Mouse (Mus musculus) heart, adult 2 months (tissue): ENCODE measurements around the gene Ephb2. TPM values are rescaled to one million over a fixed set of nuclear protein-coding genes. Genes with fewer than 3 reads are reported as not detected.

Experiments used
- DNase-seq, 2 experiments: peaks; one replicate each; pipeline ENCODE4 v3.0.0; 2021
- H3K27ac ChIP-seq: fragments of 200-600 bp; 2 replicates; pipeline ENCODE4 v1.8.1; 2022
- H3K27me3 ChIP-seq: fragments of 200-500 bp; 2 replicates; pipeline ENCODE4 v1.6.1; 2012; ENCODE audit warnings: mild to moderate bottlenecking, low read length, inconsistent platforms, mixed read lengths; ENCODE audit not compliant: control insufficient read depth, insufficient read depth
- H3K36me3 ChIP-seq: fragments of 200-500 bp; 2 replicates; pipeline ENCODE4 v1.6.1; 2012; ENCODE audit warnings: low read length, inconsistent platforms; ENCODE audit not compliant: control insufficient read depth, insufficient read depth
- H3K4me1 ChIP-seq: fragments of 200-500 bp; 2 replicates; pipeline ENCODE4 v1.6.1; 2011; ENCODE audit warnings: low read length; ENCODE audit not compliant: control insufficient read depth, insufficient read depth
- H3K4me3 ChIP-seq: fragments of 200-600 bp; 2 replicates; pipeline ENCODE4 v1.8.1; 2022
- H3K79me2 ChIP-seq: fragments of 200-500 bp; replicated peaks from 2 replicates; pipeline ENCODE4 v1.6.1; 2012; ENCODE audit warnings: mild to moderate bottlenecking, inconsistent platforms, low read length, moderate library complexity, mixed read lengths; ENCODE audit not compliant: control insufficient read depth, insufficient read depth
- H3K9ac ChIP-seq: fragments of 200-500 bp; 2 replicates; pipeline ENCODE4 v1.6.1; 2012; ENCODE audit warnings: low read depth, mild to moderate bottlenecking, control low read depth, inconsistent platforms, low read length, mixed read lengths
- CTCF ChIP-seq: fragments of 200-600 bp; IDR thresholded peaks from 2 replicates; pipeline ENCODE4 v1.8.1; 2022; ENCODE audit warnings: antibody characterized with exemption, mild to moderate bottlenecking, moderate library complexity
- EP300 ChIP-seq: fragments of 200-500 bp; IDR thresholded peaks from 2 replicates; pipeline ENCODE4 v1.6.1; 2011; ENCODE audit warnings: low read depth, low read length, control low read depth; ENCODE audit not compliant: insufficient read depth
- POLR2A ChIP-seq: fragments of 200-500 bp; IDR thresholded peaks from 2 replicates; pipeline ENCODE4 v1.6.1; 2011; ENCODE audit warnings: mild to moderate bottlenecking, low read depth, low read length, control low read depth; ENCODE audit not compliant: insufficient read depth
- WGBS: fragments of 180-500 bp; shearing (Covaris S2); methylation state at CpG from one replicate; pipeline ENCODE4 v1.1.7; 2018; 5-methylcytosine and 5-hydroxymethylcytosine counted together
- intact Hi-C: fragments of 180-260 bp; cut with DNase I; formaldehyde crosslinking; loops from one replicate; pipeline ENCODE4 v1.15.1; 2025
- polyA plus RNA-seq: library from polyadenylated mRNA; depleted of rRNA; stranded (reverse); fragments of >200 nt; gene quantifications from 2 replicates; pipeline ENCODE4 v1.2.3, GENCODE M21; 2012
- total RNA-seq, 2 experiments: library from RNA; stranded (reverse); gene quantifications; 2 replicates each; pipeline ENCODE4 v1.2.3; 2021

Ephb2 gene
- total and polyA plus RNA-seq, 3 experiments: 0.73 to 0.96 (median 0.77) TPM

DNA sequence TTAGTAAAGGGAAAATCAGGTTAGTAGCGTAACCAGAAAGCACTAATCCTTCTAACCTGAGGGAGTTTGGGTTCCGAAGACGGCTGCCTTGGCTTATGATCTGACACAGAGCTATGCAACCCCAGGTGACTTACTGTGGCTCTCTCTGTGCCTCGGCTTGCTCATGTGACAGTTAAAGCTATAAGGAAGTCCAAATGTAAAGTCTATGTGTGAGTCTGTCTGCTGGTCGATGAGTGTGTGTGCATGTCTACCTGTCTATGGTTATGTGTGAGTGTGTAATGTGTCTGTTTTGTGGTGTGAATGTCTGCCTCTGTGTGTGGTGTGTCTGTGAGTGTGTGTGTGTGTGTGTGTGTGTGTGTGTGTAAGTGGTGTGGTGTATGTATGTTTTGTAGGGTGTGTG lies 33.8 kb downstream of the Ephb2 start:
- Histone ChIP-seq H3K36me3 (no peaks in the 10 kb centered on the region), H3K27me3 (no peaks in the 10 kb centered on the region), H3K4me3 (no peak overlapping the region), H3K9ac (no peak overlapping the region), H3K27ac (no peak overlapping the region), H3K4me1 (no peaks in the 10 kb centered on the region; the same call in 1 of the 2 replicates), H3K79me2 (no peaks in the 10 kb centered on the region)
- WGBS: 90% methylated on average over 5 of the region's 5 CpGs
- DNase-seq: no peak
- intact Hi-C loops: no loop called here
- TF ChIP-seq CTCF (no peak), EP300 (no peak), POLR2A (no peak)

DNA sequence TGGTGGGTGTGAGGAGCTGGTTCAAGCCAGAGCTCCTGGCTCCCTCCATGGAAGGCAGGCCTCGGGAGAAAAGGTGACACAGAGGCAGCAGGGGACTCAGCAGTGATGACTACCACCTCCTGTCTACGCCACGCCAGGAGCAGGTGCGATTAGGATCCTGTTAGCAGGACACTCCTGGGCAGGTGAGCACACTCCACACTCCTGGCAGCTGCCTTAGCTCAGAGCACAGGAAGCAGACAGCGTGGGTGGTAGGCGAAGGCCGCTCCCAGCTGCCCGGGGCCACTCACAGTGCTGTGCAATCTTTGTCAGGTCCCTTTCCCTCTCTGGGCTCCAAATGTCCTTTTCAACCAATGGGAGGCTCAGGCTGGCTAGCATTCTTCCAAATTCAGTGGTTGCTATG lies 34.3 kb downstream of the Ephb2 start:
- DNase-seq: no peak
- Histone ChIP-seq H3K79me2 (no peaks in the 10 kb centered on the region), H3K4me3 (no peak overlapping the region), H3K4me1 (no peaks in the 10 kb centered on the region; the same call in 1 of the 2 replicates), H3K27me3 (no peaks in the 10 kb centered on the region), H3K27ac (no peak overlapping the region), H3K9ac (no peak overlapping the region), H3K36me3 (no peaks in the 10 kb centered on the region)
- no peak for TF ChIP-seq EP300
- TF ChIP-seq CTCF: no peak
- no peak for TF ChIP-seq POLR2A
- intact Hi-C loops: no loop called here
- 84% methylated on average over 8 of the region's 8 CpGs for WGBS

DNA sequence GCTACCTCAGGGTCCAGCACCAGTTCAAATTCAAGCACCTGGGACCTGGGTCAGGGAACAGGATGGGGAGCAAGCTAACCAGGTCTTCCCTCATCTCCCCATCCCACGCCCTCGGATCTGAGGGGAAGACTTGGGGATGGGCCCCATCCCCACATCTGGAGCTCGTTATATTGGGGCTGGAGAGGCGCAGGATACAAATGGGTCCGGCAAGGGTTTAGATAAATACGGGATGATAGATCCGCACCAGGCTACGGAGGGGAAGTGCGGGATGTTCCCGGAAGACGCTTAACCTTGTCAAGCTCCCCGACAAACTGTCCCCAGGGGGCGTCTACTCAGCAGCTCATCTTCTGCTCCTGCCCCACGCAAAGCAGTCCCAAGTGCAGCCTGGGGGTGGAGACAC lies 35.4 kb downstream of the Ephb2 start:
- no peak overlapping the region for H3K4me3 ChIP-seq
- no peaks in the 10 kb centered on the region; the same call in 1 of the 2 replicates for H3K4me1 ChIP-seq
- TF ChIP-seq EP300 (no peak), POLR2A (no peak), CTCF (no peak)
- intact Hi-C loops: no loop called here
- H3K79me2 ChIP-seq: no peaks in the 10 kb centered on the region
- no peak for DNase-seq
- H3K36me3 ChIP-seq: no peaks in the 10 kb centered on the region
- H3K27ac ChIP-seq: no peak overlapping the region
- 55% methylated on average over 14 of the region's 14 CpGs for whole genome bisulfite sequencing
- H3K9ac ChIP-seq: no peak overlapping the region
- H3K27me3 ChIP-seq: no peaks in the 10 kb centered on the region

DNA sequence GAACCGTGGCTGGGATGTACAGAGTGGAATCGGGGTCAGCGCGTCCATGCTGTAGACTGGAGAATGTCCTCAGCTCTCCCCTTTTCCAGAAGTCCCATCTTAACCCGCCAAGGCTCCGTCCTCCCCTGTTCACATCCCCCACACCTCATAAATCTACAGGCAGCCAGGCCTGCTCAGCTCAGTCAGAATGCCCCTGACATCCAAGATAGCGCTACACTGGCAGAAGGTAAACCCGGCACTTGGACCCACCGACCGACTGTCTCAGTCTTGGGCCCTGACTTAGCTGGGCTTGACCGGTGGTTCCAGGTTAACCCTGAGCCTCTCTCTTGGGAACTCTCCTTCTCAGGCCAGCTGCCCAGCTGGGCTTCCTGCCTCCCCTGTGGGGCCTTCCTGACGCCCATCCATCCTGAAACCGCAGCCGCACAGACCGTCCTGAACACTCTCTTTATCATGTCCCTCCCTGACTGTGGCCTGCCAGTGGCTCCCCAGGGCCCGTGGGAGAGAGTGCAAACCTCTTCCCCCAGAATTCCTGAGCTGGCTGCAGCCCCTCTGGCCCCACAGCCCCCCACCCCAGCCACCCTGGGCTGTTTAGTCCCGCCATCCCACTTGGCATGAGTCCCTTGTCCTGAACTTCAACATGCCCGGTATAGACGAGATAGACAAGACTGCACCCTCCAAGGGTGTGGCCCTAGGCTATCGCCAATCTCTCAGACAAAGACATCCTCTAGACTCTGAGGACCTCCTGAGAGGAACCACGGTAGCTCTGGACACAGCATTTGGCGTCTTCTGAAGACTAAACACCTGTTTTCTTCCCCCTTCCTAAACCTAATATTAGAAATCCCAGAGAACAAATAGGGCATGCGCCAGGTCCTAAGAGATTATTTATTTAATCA lies 37.9 kb downstream of the Ephb2 start:
- no peak for DNase-seq
- no peak overlapping the region for H3K4me3 ChIP-seq
- H3K27me3 ChIP-seq: no peaks in the 10 kb centered on the region
- H3K9ac ChIP-seq: no peak overlapping the region
- intact Hi-C loops: no loop called here
- H3K36me3 ChIP-seq: no peaks in the 10 kb centered on the region
- 50% methylated on average over 23 of the region's 23 CpGs for WGBS
- no peaks in the 10 kb centered on the region; the same call in 1 of the 2 replicates for H3K4me1 ChIP-seq
- TF ChIP-seq EP300 (no peak), POLR2A (no peak), CTCF (no peak)
- H3K79me2 ChIP-seq: no peaks in the 10 kb centered on the region
- H3K27ac ChIP-seq: no peak overlapping the region

- Histone ChIP-seq H3K79me2 (no peaks in the 10 kb centered on the region), H3K27me3 (no peaks in the 10 kb centered on the region), H3K4me1 (peaks cover 5% of the 10 kb centered on the region), H3K27ac (no peak overlapping the region), H3K4me3 (no peak overlapping the region), H3K36me3 (no peaks in the 10 kb centered on the region), H3K9ac (no peak overlapping the region)
- intact Hi-C loops: no loop called here
- no peak for TF ChIP-seq EP300
- no peak for TF ChIP-seq POLR2A
- no peak for TF ChIP-seq CTCF
- 87% methylated on average over 11 of the region's 11 CpGs for WGBS
- no peak for DNase-seq
Observed at GRCm38 (mm10) chr4:136793320-136793719, 42.5 kb downstream of the Ephb2 start.

GRCm38 (mm10) chr4:136789821-136790220 lies 46.0 kb downstream of the Ephb2 start:
- Histone ChIP-seq H3K27me3 (no peaks in the 10 kb centered on the region), H3K36me3 (no peaks in the 10 kb centered on the region), H3K9ac (no peak overlapping the region), H3K27ac (peak overlapping the region; percentile 31), H3K79me2 (no peaks in the 10 kb centered on the region), H3K4me1 (peaks cover 5% of the 10 kb centered on the region), H3K4me3 (no peak overlapping the region)
- WGBS: 22% methylated on average over 6 of the region's 6 CpGs
- peak; percentile 69 to 77 for DNase-seq
- TF ChIP-seq EP300 (no peak), CTCF (no peak), POLR2A (no peak)
- intact Hi-C loops: no loop called here
